Mouse (Mus musculus) thymus, adult 2 months (tissue): ENCODE results near the gene Map3k7.

Source experiments
- CTCF ChIP-seq: fragments of 200-500 bp; IDR thresholded peaks from 2 replicates; pipeline ENCODE4 v1.5.1; 2012; ENCODE audit warnings: mild to moderate bottlenecking, control low read depth, low read length, moderate library complexity, borderline replicate concordance; ENCODE audit not compliant: control insufficient read depth, poor library complexity, insufficient read depth; ENCODE audit errors: extremely low read depth
- POLR2A ChIP-seq: fragments of 200-500 bp; IDR thresholded peaks from 2 replicates; pipeline ENCODE4 v1.6.1; 2012; ENCODE audit warnings: mild to moderate bottlenecking, low read length, control low read depth, moderate library complexity; ENCODE audit not compliant: control insufficient read depth, poor library complexity, insufficient read depth; ENCODE audit errors: extremely low read depth

- TF ChIP-seq CTCF = no peak
- TF ChIP-seq POLR2A = no peak
These were observed 99.4 kb downstream of the Map3k7 start for GRCm38 (mm10) chr4:32063291-32063690.
